Mouse (Mus musculus): ENCODE data around the gene Lgi2. TPM values are rescaled to one million over a fixed set of nuclear protein-coding genes. Genes with fewer than 3 reads are reported as not detected.

Lgi2 gene
- polyA plus RNA-seq, 1 experiment from 2014 or later, result 16.1 TPM

GRCm38 (mm10) chr5:52534798-52535590 is 31.3 kb downstream of the Lgi2 start:
- H3K4me1 ChIP-seq, result peaks cover 26% of the 10 kb centered on the region
- H3K9ac ChIP-seq, result no peak overlapping the region
- H3K27me3 ChIP-seq (replicated peaks), result no peaks in the 10 kb centered on the region
- peak; percentile 25; the same call in 1 of the 2 replicates for ATAC-seq (ENCODE audit: insufficient read depth, low FRiP score, low read depth)
- H3K27ac ChIP-seq, result peak overlapping the region; percentile 84
- H3K4me2 ChIP-seq, result 0 out of 2 replicates have a peak overlapping the region, but pooled peaks have one; percentile 8
- 39% methylated on average over 14 of the region's 14 CpGs for WGBS
- 0 out of 2 replicates have a peak, but pooled peaks cover 3% of the 10 kb centered on the region for H3K36me3 ChIP-seq
- H3K4me3 ChIP-seq (replicated peaks), result no peak overlapping the region
- no peaks in the 10 kb centered on the region for H3K9me3 ChIP-seq

- no peak overlapping the region for H3K4me2 ChIP-seq
- H3K27ac ChIP-seq, result no peak overlapping the region
- no peak for ATAC-seq (ENCODE audit: insufficient read depth, low FRiP score, low read depth)
- WGBS, result 84% methylated on average over 9 of the region's 9 CpGs
- H3K4me1 ChIP-seq, result peaks cover 22% of the 10 kb centered on the region
- H3K27me3 ChIP-seq (replicated peaks), result no peaks in the 10 kb centered on the region
- H3K4me3 ChIP-seq (replicated peaks), result no peak overlapping the region
- H3K9me3 ChIP-seq, result no peaks in the 10 kb centered on the region
- H3K36me3 ChIP-seq, result 0 out of 2 replicates have a peak, but pooled peaks cover 3% of the 10 kb centered on the region
- no peak overlapping the region for H3K9ac ChIP-seq
Measured at GRCm38 (mm10) chr5:52533705-52534104, 32.6 kb downstream of the Lgi2 start.

GRCm38 (mm10) chr5:52528545-52528944 is 37.7 kb downstream of the Lgi2 start:
- no peaks in the 10 kb centered on the region for H3K9me3 ChIP-seq
- no peaks in the 10 kb centered on the region for H3K4me1 ChIP-seq
- no peak overlapping the region for H3K4me3 ChIP-seq (replicated peaks)
- WGBS, result 40% methylated on average over 7 of the region's 7 CpGs
- no peak overlapping the region for H3K9ac ChIP-seq
- ATAC-seq (ENCODE audit: insufficient read depth, low FRiP score, low read depth), result no peak
- H3K27ac ChIP-seq, result no peak overlapping the region
- H3K27me3 ChIP-seq (replicated peaks), result no peaks in the 10 kb centered on the region
- no peaks in the 10 kb centered on the region for H3K36me3 ChIP-seq
- H3K4me2 ChIP-seq, result no peak overlapping the region

GRCm38 (mm10) chr5:52526324-52526986 is 39.8 kb downstream of the Lgi2 start:
- Histone ChIP-seq H3K36me3 (no peaks in the 10 kb centered on the region), H3K4me2 (no peak overlapping the region), H3K27ac (no peak overlapping the region), H3K27me3 (replicated peaks) (no peaks in the 10 kb centered on the region), H3K4me1 (no peaks in the 10 kb centered on the region), H3K9ac (no peak overlapping the region), H3K4me3 (replicated peaks) (no peak overlapping the region), H3K9me3 (no peaks in the 10 kb centered on the region)
- WGBS, result 79% methylated on average over 8 of the region's 8 CpGs
- ATAC-seq (ENCODE audit: insufficient read depth, low FRiP score, low read depth), result no peak

GRCm38 (mm10) chr5:52524207-52524606 is 42.1 kb downstream of the Lgi2 start:
- H3K27ac ChIP-seq, result no peak overlapping the region
- no peaks in the 10 kb centered on the region for H3K27me3 ChIP-seq (replicated peaks)
- H3K4me2 ChIP-seq, result no peak overlapping the region
- no peak overlapping the region for H3K9ac ChIP-seq
- H3K36me3 ChIP-seq, result no peaks in the 10 kb centered on the region
- H3K4me1 ChIP-seq, result no peaks in the 10 kb centered on the region
- no peaks in the 10 kb centered on the region for H3K9me3 ChIP-seq
- WGBS, result 45% methylated on average over 3 of the region's 3 CpGs
- no peak for ATAC-seq (ENCODE audit: insufficient read depth, low FRiP score, low read depth)
- H3K4me3 ChIP-seq (replicated peaks), result no peak overlapping the region

- no peak overlapping the region for H3K4me2 ChIP-seq
- H3K36me3 ChIP-seq, result no peaks in the 10 kb centered on the region
- no peak for ATAC-seq (ENCODE audit: insufficient read depth, low FRiP score, low read depth)
- no peak overlapping the region for H3K4me3 ChIP-seq (replicated peaks)
- 81% methylated on average over 2 of the region's 2 CpGs for WGBS
- 0 out of 2 replicates have a peak, but pooled peaks cover 3% of the 10 kb centered on the region for H3K27me3 ChIP-seq (replicated peaks)
- H3K27ac ChIP-seq, result no peak overlapping the region
- no peak overlapping the region for H3K9ac ChIP-seq
- H3K4me1 ChIP-seq, result peaks cover 5% of the 10 kb centered on the region; the same call in 1 of the 2 replicates
- H3K9me3 ChIP-seq, result no peaks in the 10 kb centered on the region
Measured at GRCm38 (mm10) chr5:52519921-52520320, 46.3 kb downstream of the Lgi2 start.

GRCm38 (mm10) chr5:52516072-52516476 is 50.2 kb downstream of the Lgi2 start:
- Histone ChIP-seq H3K9me3 (no peaks in the 10 kb centered on the region), H3K4me3 (replicated peaks) (peak overlapping the region; percentile 24), H3K4me2 (peak overlapping the region; percentile 53), H3K27me3 (replicated peaks) (0 out of 2 replicates have a peak, but pooled peaks cover 3% of the 10 kb centered on the region), H3K4me1 (peaks cover 5% of the 10 kb centered on the region; the same call in 1 of the 2 replicates), H3K36me3 (no peaks in the 10 kb centered on the region), H3K27ac (no peak overlapping the region), H3K9ac (no peak overlapping the region)
- 25% methylated on average over 21 of the region's 21 CpGs for WGBS
- ATAC-seq (ENCODE audit: insufficient read depth, low FRiP score, low read depth), result no peak

- Histone ChIP-seq H3K36me3 (no peaks in the 10 kb centered on the region), H3K27me3 (replicated peaks) (0 out of 2 replicates have a peak, but pooled peaks cover 3% of the 10 kb centered on the region), H3K4me1 (peaks cover 5% of the 10 kb centered on the region; the same call in 1 of the 2 replicates), H3K4me2 (peak overlapping the region; percentile 53), H3K4me3 (replicated peaks) (peak overlapping the region; percentile 24; the same call in 1 of the 2 replicates), H3K9me3 (no peaks in the 10 kb centered on the region), H3K27ac (no peak overlapping the region), H3K9ac (no peak overlapping the region)
- 30% methylated on average over 22 of the region's 22 CpGs for WGBS
- ATAC-seq (ENCODE audit: insufficient read depth, low FRiP score, low read depth), result no peak
Measured at GRCm38 (mm10) chr5:52515246-52516021, 50.8 kb downstream of the Lgi2 start.

- ATAC-seq (ENCODE audit: insufficient read depth, low FRiP score, low read depth), result no peak
- no peaks in the 10 kb centered on the region for H3K27me3 ChIP-seq (replicated peaks)
- no peak overlapping the region for H3K9ac ChIP-seq
- no peak overlapping the region for H3K4me3 ChIP-seq (replicated peaks)
- no peaks in the 10 kb centered on the region for H3K36me3 ChIP-seq
- no peaks in the 10 kb centered on the region for H3K9me3 ChIP-seq
- H3K4me1 ChIP-seq, result peaks cover 3% of the 10 kb centered on the region; the same call in 1 of the 2 replicates
- no peak overlapping the region for H3K27ac ChIP-seq
- no peak overlapping the region for H3K4me2 ChIP-seq
- 60% methylated on average over 3 of the region's 3 CpGs for WGBS
Measured at GRCm38 (mm10) chr5:52511089-52511488, 55.2 kb downstream of the Lgi2 start.

- Histone ChIP-seq H3K4me1 (no peaks in the 10 kb centered on the region), H3K4me3 (replicated peaks) (no peak overlapping the region), H3K36me3 (no peaks in the 10 kb centered on the region), H3K9me3 (no peaks in the 10 kb centered on the region), H3K4me2 (no peak overlapping the region), H3K27ac (no peak overlapping the region), H3K27me3 (replicated peaks) (no peaks in the 10 kb centered on the region), H3K9ac (no peak overlapping the region)
- no peak for ATAC-seq (ENCODE audit: insufficient read depth, low FRiP score, low read depth)
- WGBS, result 75% methylated on average over 6 of the region's 6 CpGs
Measured at GRCm38 (mm10) chr5:52509416-52509815, 56.8 kb downstream of the Lgi2 start.

GRCm38 (mm10) chr5:52504666-52505065 is 61.6 kb downstream of the Lgi2 start:
- Histone ChIP-seq H3K9me3 (no peaks in the 10 kb centered on the region), H3K4me2 (no peak overlapping the region), H3K4me3 (replicated peaks) (no peak overlapping the region), H3K27ac (no peak overlapping the region), H3K4me1 (no peaks in the 10 kb centered on the region), H3K36me3 (no peaks in the 10 kb centered on the region), H3K9ac (no peak overlapping the region), H3K27me3 (replicated peaks) (no peaks in the 10 kb centered on the region)
- ATAC-seq (ENCODE audit: insufficient read depth, low FRiP score, low read depth), result no peak
- 80% methylated on average over 13 of the region's 13 CpGs for WGBS
